Mouse (Mus musculus): ENCODE results near the gene Eef1g.

DNA sequence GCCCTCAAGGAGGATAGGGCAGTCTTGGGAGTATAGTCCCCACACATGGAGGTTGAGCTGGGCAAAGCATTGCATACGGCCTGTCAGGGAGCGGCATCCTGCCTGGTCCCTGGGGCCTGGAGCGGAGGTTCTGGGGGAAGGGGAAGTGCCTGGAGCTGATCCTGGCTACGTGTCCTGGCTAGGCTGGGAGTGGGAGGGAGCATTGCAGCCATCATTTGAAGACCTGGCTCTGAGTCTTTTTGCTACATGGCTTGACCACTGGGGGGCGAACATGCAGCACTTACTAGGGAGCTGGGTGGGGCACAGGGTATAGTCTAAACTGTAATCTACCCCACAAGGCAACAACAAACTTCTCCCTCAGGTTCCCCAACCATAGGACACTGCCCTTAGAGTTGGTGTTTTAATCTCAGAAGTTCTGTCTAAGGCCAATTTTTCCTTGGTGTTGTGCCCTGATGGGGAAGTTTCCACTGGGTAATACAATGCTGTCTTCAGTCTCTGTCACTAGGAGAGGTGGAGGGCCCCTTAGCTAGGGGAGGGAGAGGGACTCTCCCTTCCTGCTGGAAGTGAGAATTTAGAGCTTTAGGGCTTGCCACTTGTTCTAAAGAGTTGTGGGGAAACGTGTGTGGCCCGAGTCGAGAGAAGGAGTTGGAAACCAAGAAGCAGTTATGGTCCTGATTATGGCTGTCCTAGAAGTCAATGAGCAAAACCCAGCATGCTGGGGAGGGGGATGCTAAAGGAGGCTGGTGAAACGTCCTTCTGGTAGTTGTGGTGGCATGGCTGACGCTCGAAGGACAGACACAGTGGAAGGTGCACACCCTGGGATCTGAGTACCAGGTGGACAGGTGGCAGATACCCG, 26.2 kb downstream of the Eef1g start:
- TF ChIP-seq CTCF (IDR thresholded peaks at IDR 0.05; ENCODE audit: low read depth, low read length) (peak; percentile 48), TAL1 (conservative IDR thresholded peaks at IDR 0.05; ENCODE audit: low read depth, low read length) (no peak), GATA1 (IDR thresholded peaks at IDR 0.05; ENCODE audit: borderline replicate concordance, low read length) (no peak), POLR2AphosphoS5 (IDR thresholded peaks at IDR 0.05; ENCODE audit: insufficient replicate concordance, low read depth, low read length) (no peak), GATA2 (IDR thresholded peaks at IDR 0.05; ENCODE audit: borderline replicate concordance, low read depth, low read length) (no peak)
